Mouse (Mus musculus) neural tube, embryonic 15.5 days (tissue): ENCODE measurements around the gene Kmt5a. TPM values are rescaled to one million over a fixed set of nuclear protein-coding genes. Genes with fewer than 3 reads are reported as not detected.

ENCODE experiments used
- ATAC-seq: fragments of 200-750 bp; cut with Nextera tagmentation; 2 replicates; pipeline ENCODE4 v1.8.0; 2017; ENCODE audit warnings: mild to moderate bottlenecking, moderate TSS enrichment, moderate library complexity; ENCODE audit not compliant: low FRiP score
- H3K27ac ChIP-seq: fragments of 300-500 bp; sonication (generic); replicated peaks from 2 replicates; pipeline ENCODE4 v1.5.1; 2015; ENCODE audit warnings: mild to moderate bottlenecking, inconsistent platforms
- H3K27me3 ChIP-seq: fragments of 300-500 bp; sonication (generic); replicated peaks from 2 replicates; pipeline ENCODE4 v1.6.1; 2015; ENCODE audit warnings: inconsistent platforms
- H3K36me3 ChIP-seq: fragments of 300-500 bp; sonication (generic); 2 replicates; pipeline ENCODE4 v1.6.1; 2015; ENCODE audit warnings: inconsistent platforms
- H3K4me1 ChIP-seq: fragments of 300-500 bp; sonication (generic); 2 replicates; pipeline ENCODE4 v1.6.1; 2015; ENCODE audit warnings: inconsistent platforms
- H3K4me2 ChIP-seq: fragments of 300-500 bp; sonication (generic); 2 replicates; pipeline ENCODE4 v1.6.1; 2015; ENCODE audit warnings: inconsistent platforms, mild to moderate bottlenecking, moderate library complexity
- H3K4me3 ChIP-seq: fragments of 300-500 bp; sonication (generic); replicated peaks from 2 replicates; pipeline ENCODE4 v1.5.1; 2015; ENCODE audit warnings: mild to moderate bottlenecking, inconsistent platforms
- H3K9ac ChIP-seq: fragments of 300-500 bp; sonication (generic); replicated peaks from 2 replicates; pipeline ENCODE4 v1.6.1; 2015; ENCODE audit warnings: mild to moderate bottlenecking, inconsistent platforms
- H3K9me3 ChIP-seq: fragments of 300-500 bp; sonication (generic); replicated peaks from 2 replicates; pipeline ENCODE4 v1.6.1; 2016; ENCODE audit warnings: inconsistent platforms
- WGBS: fragments of 180-500 bp; shearing (Covaris S2); methylation state at CpG from one replicate; pipeline ENCODE4 v1.1.7; 2015; ENCODE audit warnings: mixed read lengths; 5-methylcytosine and 5-hydroxymethylcytosine counted together
- microRNA-seq: library from miRNA; unstranded; fragments of <30 nt; microRNA quantifications from one replicate; pipeline ENCODE4, GENCODE M21; 2017
- polyA plus RNA-seq: library from polyadenylated mRNA; unstranded; fragments of >200 nt; fragmentation: Nextera tagmentation; extraction: Ambion mirVana; gene quantifications from 2 replicates; pipeline ENCODE4 v1.2.1, GENCODE M21; 2015

Gene Kmt5a
- polyA plus RNA-seq, 1 experiment from 2014 or later, result 30.8 TPM

DNA sequence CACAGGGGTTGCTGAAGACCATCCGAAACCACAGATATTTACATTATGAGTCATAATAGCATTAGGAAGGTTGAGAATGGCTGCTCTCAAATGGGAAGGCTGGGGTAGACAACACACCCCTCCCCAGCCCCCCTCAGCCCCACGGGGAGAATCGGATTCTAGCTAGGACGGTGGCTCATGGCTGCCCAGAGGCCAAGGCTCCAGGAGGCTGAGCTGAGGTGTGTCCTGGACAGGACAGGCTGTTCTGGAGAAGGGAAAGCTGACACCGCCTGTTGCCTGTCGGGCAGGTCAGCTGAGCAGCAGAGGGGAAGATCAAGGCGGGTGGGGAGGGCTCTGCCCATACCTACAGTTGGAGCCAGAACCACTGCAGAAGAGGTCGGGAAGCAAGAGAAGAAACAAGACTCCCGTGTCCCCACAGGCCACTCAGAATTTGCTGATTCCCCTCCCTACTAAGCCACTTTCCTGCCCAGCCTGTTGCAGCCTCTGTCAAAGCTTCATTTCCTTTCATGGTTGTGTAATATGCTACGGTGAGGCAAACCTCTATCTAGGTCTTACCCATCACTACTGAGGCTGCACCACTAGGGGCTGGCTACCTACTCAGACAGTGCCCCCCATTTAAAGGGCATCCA is 67.1 kb downstream of the Kmt5a start:
- WGBS, result 83% methylated on average over 10 of the region's 10 CpGs

DNA sequence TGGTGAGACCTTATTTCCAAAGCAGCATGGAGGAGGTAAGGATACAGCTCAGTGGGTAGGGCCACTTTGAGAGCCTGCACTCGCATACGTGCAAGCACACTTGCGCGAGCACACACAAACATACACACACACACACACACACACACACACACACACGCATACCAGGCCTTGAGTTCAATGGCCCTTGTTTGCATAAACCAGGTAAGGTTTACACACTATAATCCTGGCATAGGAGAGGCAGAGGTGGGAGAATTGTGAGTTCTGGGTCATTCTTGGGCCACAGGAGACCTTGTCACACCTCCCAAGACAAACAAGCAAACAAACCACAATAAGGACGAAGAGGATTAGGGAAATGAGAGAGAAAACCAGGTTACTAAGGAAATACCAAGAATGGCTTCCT is 69.5 kb downstream of the Kmt5a start:
- H3K9ac ChIP-seq, result no peak overlapping the region
- no peak overlapping the region for H3K4me2 ChIP-seq
- H3K27me3 ChIP-seq, result no peaks in the 10 kb centered on the region
- peaks cover 28% of the 10 kb centered on the region for H3K36me3 ChIP-seq
- H3K4me3 ChIP-seq, result no peak overlapping the region
- H3K27ac ChIP-seq, result no peak overlapping the region
- H3K4me1 ChIP-seq, result peaks cover 5% of the 10 kb centered on the region; the same call in 1 of the 2 replicates
- H3K9me3 ChIP-seq, result no peaks in the 10 kb centered on the region
- WGBS, result 97% methylated on average over 6 of the region's 6 CpGs
- no peak for ATAC-seq

More for the DNA sequence above, 67.1 kb downstream of the Kmt5a start:
- Histone ChIP-seq H3K4me1 (peaks cover 5% of the 10 kb centered on the region; the same call in 1 of the 2 replicates), H3K36me3 (peaks cover 29% of the 10 kb centered on the region), H3K27me3 (no peaks in the 10 kb centered on the region), H3K4me2 (no peak overlapping the region), H3K9ac (no peak overlapping the region), H3K27ac (no peak overlapping the region), H3K9me3 (no peaks in the 10 kb centered on the region), H3K4me3 (no peak overlapping the region)
- no peak for ATAC-seq

DNA sequence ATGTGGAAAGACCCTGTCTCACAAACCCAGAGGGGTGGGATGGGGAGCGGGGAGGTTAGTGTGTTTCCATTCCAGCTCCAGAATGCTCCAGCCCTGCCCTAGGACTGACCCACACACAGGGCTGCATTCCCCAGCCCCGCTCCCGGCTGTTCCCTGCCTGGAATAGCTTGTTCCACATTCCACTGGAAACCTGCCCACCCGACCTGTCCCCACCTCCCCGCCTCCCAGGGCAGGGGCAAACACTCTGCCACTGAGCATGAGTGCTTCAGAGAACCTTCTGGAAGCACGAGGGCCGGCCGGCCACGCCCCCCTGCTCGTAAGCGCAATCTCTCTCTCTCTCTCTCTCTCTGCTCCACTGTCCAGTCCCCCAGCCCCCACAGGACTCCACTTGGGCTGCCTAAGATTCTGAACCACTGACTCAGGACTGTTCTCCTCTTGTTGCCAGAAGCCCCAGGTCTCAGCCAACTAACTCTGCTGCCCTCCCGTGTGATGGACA is 70.1 kb downstream of the Kmt5a start:
- WGBS, result 85% methylated on average over 12 of the region's 12 CpGs
- no peak overlapping the region for H3K4me2 ChIP-seq
- no peak for ATAC-seq
- H3K27me3 ChIP-seq, result no peaks in the 10 kb centered on the region
- no peaks in the 10 kb centered on the region for H3K9me3 ChIP-seq
- peaks cover 30% of the 10 kb centered on the region for H3K36me3 ChIP-seq
- no peak overlapping the region for H3K9ac ChIP-seq
- H3K4me3 ChIP-seq, result no peak overlapping the region
- H3K27ac ChIP-seq, result no peak overlapping the region
- H3K4me1 ChIP-seq, result peaks cover 5% of the 10 kb centered on the region; the same call in 1 of the 2 replicates

DNA sequence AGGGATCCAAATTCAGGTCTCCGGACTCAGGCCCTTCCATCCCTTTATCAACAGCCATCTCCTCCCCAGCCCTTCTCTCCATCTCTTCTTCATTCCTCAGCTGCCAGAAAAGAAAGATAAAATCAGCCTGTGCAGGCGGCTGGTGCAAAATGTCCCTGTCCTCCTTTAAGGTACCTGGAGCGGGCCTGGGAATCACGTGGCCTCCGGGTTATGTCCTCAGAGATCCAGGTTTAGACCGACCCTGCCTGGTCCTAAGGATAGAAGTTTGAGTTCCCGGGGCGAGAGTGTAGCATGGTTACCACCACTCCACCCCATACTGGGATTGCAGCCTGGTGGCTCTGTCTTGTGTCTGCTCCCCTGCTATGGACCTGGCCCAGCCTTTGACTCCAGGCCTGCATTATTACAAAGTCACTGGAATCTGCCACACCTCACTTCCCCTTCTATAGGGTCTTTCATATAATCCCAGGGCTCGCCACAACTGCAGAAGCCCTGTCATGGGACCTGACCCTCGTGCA is 70.9 kb downstream of the Kmt5a start:
- H3K9me3 ChIP-seq, result no peaks in the 10 kb centered on the region
- H3K27me3 ChIP-seq, result no peaks in the 10 kb centered on the region
- ATAC-seq, result no peak
- H3K27ac ChIP-seq, result no peak overlapping the region
- H3K4me1 ChIP-seq, result peaks cover 5% of the 10 kb centered on the region; the same call in 1 of the 2 replicates
- no peak overlapping the region for H3K9ac ChIP-seq
- H3K36me3 ChIP-seq, result peaks cover 30% of the 10 kb centered on the region
- no peak overlapping the region for H3K4me2 ChIP-seq
- H3K4me3 ChIP-seq, result no peak overlapping the region
- WGBS, result 95% methylated on average over 10 of the region's 10 CpGs

Small RNA genes lying within 50 kb of the gene (microRNA-seq; reads per million reads assigned to microRNA genes)
- 1.2 reads per million for gene Gm27486

Other genes starting within 250 kb of the Kmt5a start
- gene Pitpnm2, start 190.2 kb upstream of the Kmt5a start, polyA plus RNA-seq, result 8.9 and 9.4 TPM in 2 replicates
- gene Mphosph9, start 112.0 kb upstream of the Kmt5a start, polyA plus RNA-seq, result 10.7 and 12.6 TPM in 2 replicates
- 13.4 and 14.4 TPM in 2 replicates for gene 2810006K23Rik, start 111.8 kb upstream of the Kmt5a start, polyA plus RNA-seq
- gene Cdk2ap1, start 76.8 kb upstream of the Kmt5a start, polyA plus RNA-seq, result 49.7 and 89.0 TPM in 2 replicates
- gene Sbno1, start 13.9 kb upstream of the Kmt5a start, polyA plus RNA-seq, result 85.9 and 87.2 TPM in 2 replicates
- 27.5 and 32.0 TPM in 2 replicates for gene Rilpl2, start 38.4 kb downstream of the Kmt5a start, polyA plus RNA-seq
- gene Snrnp35, start 43.2 kb downstream of the Kmt5a start, polyA plus RNA-seq, result 20.7 and 22.2 TPM in 2 replicates
- 14.3 and 14.6 TPM in 2 replicates for gene Rilpl1, start 91.5 kb downstream of the Kmt5a start, polyA plus RNA-seq
- 336 and 384 TPM in 2 replicates for gene Tmed2, start 100.8 kb downstream of the Kmt5a start, polyA plus RNA-seq
- gene Ddx55, start 112.9 kb downstream of the Kmt5a start, polyA plus RNA-seq, result 24.9 and 28.1 TPM in 2 replicates
- 58.1 and 65.3 TPM in 2 replicates for gene Eif2b1, start 139.2 kb downstream of the Kmt5a start, polyA plus RNA-seq
- gene Gtf2h3, start 139.2 kb downstream of the Kmt5a start, polyA plus RNA-seq, result 39.5 and 46.0 TPM in 2 replicates
- gene Atp6v0a2, start 188.6 kb downstream of the Kmt5a start, polyA plus RNA-seq, result 38.8 and 40.4 TPM in 2 replicates